Mouse (Mus musculus) ES-E14 (cell line): ENCODE measurements at regions not wholly inside any gene's neighbourhood (a gene's known extent, or its start where the extent isn't known, plus 50 kb on each side); places are given as distances from the start of the nearest gene placed in this dataset.

ENCODE experiments used
- DNase-seq: peaks from one replicate; pipeline ENCODE4 v3.0.0-alpha.2; 2013; ENCODE audit warnings: low read depth, low spot score
- H3K27ac ChIP-seq: 2 replicates; pipeline ENCODE4 v1.5.1; 2012; ENCODE audit warnings: low read depth, mild to moderate bottlenecking, low read length, moderate library complexity, mixed read lengths; ENCODE audit not compliant: poor library complexity, insufficient read depth, severe bottlenecking
- H3K36me3 ChIP-seq: 2 replicates; pipeline ENCODE4 v1.6.1; 2012; ENCODE audit warnings: mild to moderate bottlenecking, low read length, moderate library complexity, mixed read lengths; ENCODE audit not compliant: control insufficient read depth, poor library complexity, insufficient read depth, severe bottlenecking
- H3K4me1 ChIP-seq, 2 experiments: fragments of 150-350 bp in 1 of 2; sonication (generic) in 1 of 2; 2 replicates each; pipeline ENCODE4 v1.6.1; 2012; ENCODE audit warnings: low read length in 2 of 2, mild to moderate bottlenecking in 1 of 2, mixed read lengths in 1 of 2; ENCODE audit not compliant: control insufficient read depth in 2 of 2, insufficient read depth in 2 of 2, poor library complexity in 1 of 2
- H3K4me3 ChIP-seq, 2 experiments: fragments of 150-350 bp in 1 of 2; sonication (generic) in 1 of 2; 2 replicates each; pipeline ENCODE4 v1.5.1; 2012; ENCODE audit warnings: low read length in 2 of 2, low read depth in 1 of 2, mild to moderate bottlenecking in 1 of 2, mixed read lengths in 1 of 2; ENCODE audit not compliant: insufficient read depth in 1 of 2, poor library complexity in 1 of 2, severe bottlenecking in 1 of 2
- H3K9ac ChIP-seq: 2 replicates; pipeline ENCODE4 v1.6.1; 2012; ENCODE audit warnings: low read depth, mild to moderate bottlenecking, low read length, mixed read lengths; ENCODE audit not compliant: poor library complexity, insufficient read depth, severe bottlenecking
- H3K9me3 ChIP-seq: fragments of 150-350 bp; sonication (generic); 2 replicates; pipeline ENCODE4 v1.6.1; 2012; ENCODE audit warnings: low read depth, mild to moderate bottlenecking, low read length; ENCODE audit not compliant: control insufficient read depth, insufficient read depth
- CHD2 ChIP-seq: IDR thresholded peaks from 2 replicates; pipeline ENCODE4 v1.6.1; 2014; ENCODE audit warnings: mild to moderate bottlenecking, low read depth, low read length, inconsistent platforms
- HCFC1 ChIP-seq: IDR thresholded peaks from 2 replicates; pipeline ENCODE4 v1.6.1; 2012; ENCODE audit warnings: low read length, inconsistent platforms, borderline replicate concordance; ENCODE audit not compliant: insufficient read depth
- MAFK ChIP-seq: IDR thresholded peaks from 2 replicates; pipeline ENCODE4 v1.6.1; 2014; ENCODE audit warnings: mild to moderate bottlenecking, low read depth, low read length, inconsistent platforms; ENCODE audit not compliant: insufficient read depth
- ZC3H11A ChIP-seq: IDR thresholded peaks from 2 replicates; pipeline ENCODE4 v1.6.1; 2012; ENCODE audit warnings: low read depth, mild to moderate bottlenecking, inconsistent platforms, low read length, borderline replicate concordance
- ZNF384 ChIP-seq: IDR thresholded peaks from 2 replicates; pipeline ENCODE4 v1.6.1; 2012; ENCODE audit warnings: low read depth, low read length, inconsistent platforms
- in situ Hi-C, 2 experiments: fragments of 600-800 bp; cut with MboI; formaldehyde crosslinking; loops; one replicate each; pipeline ENCODE4 v1.15.1; 2025; ENCODE audit warnings: low sequenced_read_pairs in 2 of 2, inconsistent platforms in 1 of 2; ENCODE audit not compliant: unreplicated experiment in 2 of 2

DNA sequence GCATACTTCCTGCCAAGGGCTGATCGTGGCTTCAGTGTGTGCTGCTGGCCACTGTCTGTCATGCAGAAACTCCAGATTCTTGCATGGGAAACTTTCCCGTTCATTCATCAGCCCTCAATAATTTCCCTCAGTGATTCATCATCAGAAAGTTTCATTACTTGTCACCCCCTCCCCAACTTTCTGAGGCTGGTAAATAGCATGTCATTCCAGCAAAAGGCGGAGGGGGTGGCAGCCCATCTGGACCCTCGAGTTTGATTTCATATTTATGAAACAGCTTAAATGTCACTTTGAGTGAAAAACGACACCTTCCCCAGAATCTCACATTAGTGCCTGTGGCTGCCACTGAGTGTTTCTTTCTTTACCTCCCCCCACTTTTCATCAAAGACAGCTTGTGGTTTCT lies 415.5 kb downstream of the Igsf11 start:
- no peak for DNase-seq
- H3K4me1 ChIP-seq, result no peaks in the 10 kb centered on the region
- in situ Hi-C loops, result no loop called here
- no peaks in the 10 kb centered on the region for H3K9me3 ChIP-seq
- H3K4me3 ChIP-seq, result no peak overlapping the region
- H3K27ac ChIP-seq, result no peak overlapping the region
- TF ChIP-seq ZC3H11A (no peak), MAFK (no peak), HCFC1 (no peak), CHD2 (no peak), ZNF384 (no peak)
- no peak overlapping the region for H3K9ac ChIP-seq
- no peaks in the 10 kb centered on the region for H3K36me3 ChIP-seq

GRCm38 (mm10) chr16:39316752-39317594 lies 424.5 kb downstream of the Igsf11 start:
- Histone ChIP-seq H3K9me3 (no peaks in the 10 kb centered on the region), H3K4me1 (no peaks in the 10 kb centered on the region), H3K27ac (no peak overlapping the region), H3K4me3 (no peak overlapping the region), H3K9ac (no peak overlapping the region), H3K36me3 (no peaks in the 10 kb centered on the region)
- TF ChIP-seq MAFK (no peak), HCFC1 (no peak), CHD2 (no peak), ZNF384 (no peak), ZC3H11A (no peak)
- DNase-seq, result peak; percentile 55
- in situ Hi-C loops, result no loop called here

DNA sequence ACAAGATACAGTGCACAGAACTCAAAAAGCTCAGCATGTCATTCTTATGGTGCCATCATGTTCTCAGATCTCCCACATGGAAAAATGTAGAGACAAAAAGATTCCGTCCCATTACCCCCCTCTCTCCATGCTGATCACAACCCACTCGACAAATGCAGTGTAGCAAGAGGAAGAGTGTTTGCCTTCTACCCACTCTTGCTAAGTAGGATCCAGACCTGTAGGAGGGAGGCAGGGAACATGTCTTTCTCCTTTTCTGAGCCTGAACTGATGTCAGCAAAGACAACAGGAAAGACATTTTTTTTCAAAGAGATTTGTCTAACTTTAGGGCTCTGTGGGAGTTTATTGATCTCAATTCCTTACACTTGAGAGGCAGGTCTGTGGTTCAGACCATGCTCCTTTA lies 433.2 kb downstream of the Igsf11 start:
- H3K9me3 ChIP-seq, result no peaks in the 10 kb centered on the region
- DNase-seq, result no peak
- in situ Hi-C loops, result no loop called here
- H3K36me3 ChIP-seq, result no peaks in the 10 kb centered on the region
- H3K27ac ChIP-seq, result no peak overlapping the region
- TF ChIP-seq ZC3H11A (no peak), CHD2 (no peak), ZNF384 (no peak), MAFK (no peak), HCFC1 (no peak)
- no peaks in the 10 kb centered on the region for H3K4me1 ChIP-seq
- no peak overlapping the region for H3K4me3 ChIP-seq
- H3K9ac ChIP-seq, result no peak overlapping the region

DNA sequence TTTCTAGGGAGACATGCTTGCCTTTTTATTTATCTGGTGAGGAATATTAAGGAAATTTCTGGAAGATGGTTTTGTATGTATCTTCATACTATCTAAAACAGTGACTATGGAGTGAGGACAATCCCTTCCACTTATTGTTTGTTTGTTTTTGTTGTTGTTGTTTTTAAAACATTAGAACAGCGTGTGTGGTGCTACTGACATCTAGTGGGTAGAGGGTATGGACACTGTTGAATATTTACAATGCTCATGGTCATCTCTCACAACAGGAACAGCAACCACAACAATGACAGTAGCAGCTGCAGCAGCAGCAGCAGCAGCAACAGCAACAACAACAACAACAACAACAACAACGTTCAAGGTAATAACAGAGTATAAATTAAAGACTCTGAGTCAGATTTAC lies 471.2 kb downstream of the Igsf11 start:
- no peaks in the 10 kb centered on the region for H3K4me1 ChIP-seq
- no peaks in the 10 kb centered on the region for H3K36me3 ChIP-seq
- in situ Hi-C loops, result no loop called here
- no peak overlapping the region for H3K9ac ChIP-seq
- TF ChIP-seq CHD2 (no peak), HCFC1 (no peak)
- H3K27ac ChIP-seq, result no peak overlapping the region
- H3K9me3 ChIP-seq, result no peaks in the 10 kb centered on the region
- no peak for DNase-seq
- no peak overlapping the region for H3K4me3 ChIP-seq

GRCm38 (mm10) chr16:39368276-39368675 lies 475.8 kb downstream of the Igsf11 start:
- TF ChIP-seq CHD2 (no peak), HCFC1 (no peak), MAFK (no peak), ZC3H11A (no peak), ZNF384 (no peak)
- no peak overlapping the region for H3K9ac ChIP-seq
- no peak for DNase-seq
- no peak overlapping the region for H3K27ac ChIP-seq
- no peaks in the 10 kb centered on the region for H3K4me1 ChIP-seq
- no peaks in the 10 kb centered on the region for H3K36me3 ChIP-seq
- no peaks in the 10 kb centered on the region for H3K9me3 ChIP-seq
- no peak overlapping the region for H3K4me3 ChIP-seq
- in situ Hi-C loops, result no loop called here
